Mouse (Mus musculus): ENCODE measurements around the gene Cdk18. TPM values are rescaled to one million over a fixed set of nuclear protein-coding genes. Genes with fewer than 3 reads are reported as not detected.

Cdk18 gene
- total RNA-seq, 2 experiments from 2014 or later = 26.9 to 28.7 TPM

GRCm38 (mm10) chr1:132123420-132124014 lies 16.0 kb downstream of the Cdk18 start:
- intact Hi-C loops (cut with DNase I) = loop anchor here (5.0 kb wide), 1 partner anchor 234 kb away; no protein-coding TSS in a partner anchor
- DNase-seq (ENCODE audit: low spot score in 2 of 2) = peak in 1 of 2 experiments; percentile 29

- DNase-seq (ENCODE audit: low spot score in 2 of 2) = peak; percentile 42 to 51
- intact Hi-C loops (cut with DNase I) = loop anchor here (1.0 to 5.0 kb wide), 4 partner anchors 33 to 235 kb away; no protein-coding TSS in a partner anchor
Observed at GRCm38 (mm10) chr1:132121895-132122294, 17.6 kb downstream of the Cdk18 start.

GRCm38 (mm10) chr1:132121236-132121635 lies 18.2 kb downstream of the Cdk18 start:
- DNase-seq (ENCODE audit: low spot score in 2 of 2) = peak; percentile 87 to 89
- intact Hi-C loops (cut with DNase I) = loop anchor here (1.0 to 5.0 kb wide), 4 partner anchors 34 to 236 kb away; no protein-coding TSS in a partner anchor

- peak; percentile 70 to 76 for DNase-seq (ENCODE audit: low spot score in 2 of 2)
Observed at GRCm38 (mm10) chr1:132116606-132117005, 22.9 kb downstream of the Cdk18 start.

GRCm38 (mm10) chr1:132113098-132113497 lies 26.4 kb downstream of the Cdk18 start:
- DNase-seq (ENCODE audit: low spot score in 2 of 2) = no peak
- intact Hi-C loops (cut with DNase I) = loop anchor here (5.0 kb wide), 1 partner anchor 66 kb away; no protein-coding TSS in a partner anchor

More at GRCm38 (mm10) chr1:132116606-132117005, 22.9 kb downstream of the Cdk18 start:
- intact Hi-C loops (cut with DNase I) = loop anchor here (1.0 to 2.0 kb wide), 3 partner anchors 122 to 178 kb away; no protein-coding TSS in a partner anchor

GRCm38 (mm10) chr1:132112426-132112825 lies 27.1 kb downstream of the Cdk18 start:
- DNase-seq (ENCODE audit: low spot score in 2 of 2) = no peak
- intact Hi-C loops (cut with DNase I) = loop anchor here (5.0 kb wide), 1 partner anchor 65 kb away; no protein-coding TSS in a partner anchor

GRCm38 (mm10) chr1:132111411-132111810 lies 28.1 kb downstream of the Cdk18 start:
- intact Hi-C loops (cut with DNase I) = loop anchor here (5.0 kb wide), 1 partner anchor 64 kb away; no protein-coding TSS in a partner anchor
- DNase-seq (ENCODE audit: low spot score in 2 of 2) = no peak

GRCm38 (mm10) chr1:132109368-132109767 lies 30.1 kb downstream of the Cdk18 start:
- intact Hi-C loops (cut with DNase I) = loop anchor here (5.0 kb wide), 1 partner anchor 42 kb away; the partner anchor contains the start of gene Mfsd4a
- no peak for DNase-seq (ENCODE audit: low spot score in 2 of 2)

- DNase-seq (ENCODE audit: low spot score in 2 of 2) = no peak
- intact Hi-C loops (cut with DNase I) = no loop called here
Observed at GRCm38 (mm10) chr1:132104353-132104752, 35.1 kb downstream of the Cdk18 start.

GRCm38 (mm10) chr1:132101953-132102697 lies 37.4 kb downstream of the Cdk18 start:
- intact Hi-C loops (cut with DNase I) = no loop called here
- no peak for DNase-seq (ENCODE audit: low spot score in 2 of 2)

- intact Hi-C loops (cut with DNase I) = no loop called here
- DNase-seq (ENCODE audit: low spot score in 2 of 2) = no peak
Observed at GRCm38 (mm10) chr1:132099775-132100174, 39.7 kb downstream of the Cdk18 start.

GRCm38 (mm10) chr1:132099016-132099415 lies 40.5 kb downstream of the Cdk18 start:
- peak in 1 of 2 experiments; percentile 62 for DNase-seq (ENCODE audit: low spot score in 2 of 2)
- intact Hi-C loops (cut with DNase I) = no loop called here

- intact Hi-C loops (cut with DNase I) = no loop called here
Observed at GRCm38 (mm10) chr1:132098076-132098475, 41.4 kb downstream of the Cdk18 start.

GRCm38 (mm10) chr1:132095356-132096004 lies 44.0 kb downstream of the Cdk18 start:
- peak in 1 of 2 experiments; percentile 17 for DNase-seq (ENCODE audit: low spot score in 2 of 2)
- intact Hi-C loops (cut with DNase I) = no loop called here

More at GRCm38 (mm10) chr1:132098076-132098475, 41.4 kb downstream of the Cdk18 start:
- no peak for DNase-seq (ENCODE audit: low spot score in 2 of 2)

- intact Hi-C loops (cut with DNase I) = no loop called here
- no peak for DNase-seq (ENCODE audit: low spot score in 2 of 2)
Observed at GRCm38 (mm10) chr1:132093269-132093668, 46.2 kb downstream of the Cdk18 start.

GRCm38 (mm10) chr1:132090266-132090665 lies 49.2 kb downstream of the Cdk18 start:
- intact Hi-C loops (cut with DNase I) = no loop called here
- DNase-seq (ENCODE audit: low spot score in 2 of 2) = no peak

GRCm38 (mm10) chr1:132089767-132090166 lies 49.7 kb downstream of the Cdk18 start:
- intact Hi-C loops (cut with DNase I) = no loop called here
- no peak for DNase-seq (ENCODE audit: low spot score in 2 of 2)

GRCm38 (mm10) chr1:132088181-132088671 lies 51.3 kb downstream of the Cdk18 start:
- intact Hi-C loops (cut with DNase I) = loop anchor here (1.0 kb wide), 1 partner anchor 21 kb away; no protein-coding TSS in a partner anchor
- peak; percentile 53 to 85 for DNase-seq (ENCODE audit: low spot score in 2 of 2)

GRCm38 (mm10) chr1:132085181-132086049 lies 54.1 kb downstream of the Cdk18 start:
- no peak for DNase-seq (ENCODE audit: low spot score in 2 of 2)
- intact Hi-C loops (cut with DNase I) = no loop called here

Measured in left cerebral cortex, postnatal 25 days (tissue).